Mouse (Mus musculus) ovary, adult 2 months (tissue): ENCODE data around the gene Opn1mw. TPM values are rescaled to one million over a fixed set of nuclear protein-coding genes. Genes with fewer than 3 reads are reported as not detected.

Experiments
- polyA plus RNA-seq: library from polyadenylated mRNA; depleted of rRNA; stranded (reverse); fragments of >200 nt; gene quantifications from 2 replicates; pipeline ENCODE4 v1.2.3, GENCODE M21; 2012; rRNA removed

The Opn1mw gene
- polyA plus RNA-seq, result not detected in 2 replicates

DNA sequence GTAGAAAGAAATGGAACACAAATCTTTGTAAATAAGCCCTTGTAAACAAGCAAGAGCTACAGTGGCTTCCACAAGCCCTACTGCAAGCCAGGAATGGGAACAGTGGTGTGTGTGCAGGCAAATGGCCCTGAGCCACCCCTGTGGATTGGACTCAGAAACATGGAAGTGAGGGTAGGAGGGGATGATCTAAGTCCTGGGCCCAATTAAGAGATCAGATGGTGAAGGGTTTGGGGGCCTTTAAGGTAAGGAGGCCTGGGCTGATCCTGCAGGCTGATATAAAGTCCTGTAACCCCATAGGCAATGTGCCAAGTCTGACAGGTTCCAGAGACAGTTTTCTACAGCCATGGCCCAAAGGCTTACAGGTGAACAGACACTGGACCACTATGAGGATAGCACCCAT, at the start of gene Opn1mw:
Gene Opn1mw (plus strand): TSS at position 301 of the 400 bp plus-strand sequence.

DNA sequence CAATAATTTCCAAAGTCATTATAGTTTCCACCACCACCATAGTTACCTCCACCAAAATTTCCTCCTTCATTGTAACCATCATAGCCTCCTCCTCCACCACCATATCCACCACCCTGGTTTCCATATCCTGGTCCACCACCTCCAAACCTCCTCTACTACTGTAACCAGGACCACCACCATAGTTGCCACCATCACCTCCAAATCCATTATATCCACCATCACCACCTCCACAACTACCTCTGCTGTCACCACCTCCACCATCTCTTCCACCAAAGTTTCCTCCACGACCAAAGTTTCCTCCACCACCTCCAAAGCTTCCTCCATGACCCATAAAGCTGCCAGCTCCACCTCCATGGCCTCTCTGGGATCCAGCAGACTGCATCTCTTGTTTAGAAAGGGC, 8.0 kb downstream of the Opn1mw start, which contains the start of gene Mecp2:
Gene Mecp2 (minus strand): TSS at position 101 of the 400 bp plus-strand sequence.

DNA sequence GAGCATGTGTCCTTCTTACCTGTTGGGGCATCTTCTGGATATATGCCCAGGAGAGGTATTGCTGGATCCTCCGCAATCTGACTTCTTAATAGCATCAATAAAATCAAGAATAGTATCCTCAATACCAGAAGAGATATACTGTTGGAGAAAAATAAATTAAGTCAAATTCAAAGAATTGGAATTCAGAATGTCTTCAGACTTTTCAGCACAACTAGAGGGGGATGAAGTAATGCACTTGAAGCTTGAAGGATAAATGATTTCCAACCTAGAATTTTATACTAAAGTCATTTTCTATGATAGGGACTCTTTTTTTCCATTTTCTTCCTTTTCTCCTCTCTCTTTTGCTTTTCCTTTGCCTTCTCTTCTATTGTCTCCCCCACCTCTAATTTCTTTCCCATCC, 40.5 kb downstream of the Opn1mw start, which contains the start of gene Tex28:
Gene Tex28 (minus strand): TSS at position 101 of the 400 bp plus-strand sequence.

DNA sequence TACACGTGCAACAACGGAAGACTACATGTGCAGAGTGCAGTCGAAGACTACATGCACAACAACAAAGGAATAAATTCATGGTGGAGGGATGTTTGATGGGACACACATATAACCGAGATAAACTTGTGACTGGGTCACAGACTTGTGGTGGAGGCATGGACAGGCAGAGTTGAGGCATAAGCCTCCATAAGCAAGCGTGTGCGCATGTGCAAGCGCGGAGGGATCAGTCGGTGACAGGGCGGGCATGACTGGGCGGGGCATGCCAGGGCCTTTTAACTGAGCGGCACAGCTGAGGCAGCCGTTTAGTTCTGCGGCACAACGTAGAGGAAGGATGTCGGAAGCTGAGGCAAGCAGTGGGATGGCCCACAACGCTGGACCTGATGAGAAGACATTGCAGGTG, 49.7 kb downstream of the Opn1mw start, which contains the start of gene Tktl1:
Gene Tktl1 (plus strand): TSS at position 301 of the 400 bp plus-strand sequence.

Other genes starting within 250 kb of the Opn1mw start
- gene Avpr2, start 235.4 kb upstream of the Opn1mw start, polyA plus RNA-seq, result not detected in 2 replicates
- gene L1cam, start 231.4 kb upstream of the Opn1mw start, polyA plus RNA-seq, result 0.92 and 1.7 TPM in 2 replicates
- gene Arhgap4, start 205.6 kb upstream of the Opn1mw start, polyA plus RNA-seq, result 8.9 and 10.9 TPM in 2 replicates
- gene Naa10, start 205.5 kb upstream of the Opn1mw start, polyA plus RNA-seq, result 73.7 and 85.2 TPM in 2 replicates
- gene Renbp, start 196.6 kb upstream of the Opn1mw start, polyA plus RNA-seq, result 19.9 and 29.7 TPM in 2 replicates
- 76.2 and 81.0 TPM in 2 replicates for gene Hcfc1, start 161.1 kb upstream of the Opn1mw start, polyA plus RNA-seq
- gene Irak1, start 103.5 kb upstream of the Opn1mw start, polyA plus RNA-seq, result 393 and 466 TPM in 2 replicates
- 6.5 and 6.8 TPM in 2 replicates for gene Mecp2, start 7.9 kb downstream of the Opn1mw start, polyA plus RNA-seq
- not detected in 2 replicates for gene Tex28, start 40.4 kb downstream of the Opn1mw start, polyA plus RNA-seq
- gene Tktl1, start 49.8 kb downstream of the Opn1mw start, polyA plus RNA-seq, result not detected in 2 replicates
- 1,320 and 1,493 TPM in 2 replicates for gene Flna, start 122.4 kb downstream of the Opn1mw start, polyA plus RNA-seq
- gene Emd, start 127.2 kb downstream of the Opn1mw start, polyA plus RNA-seq, result 98.6 and 99.3 TPM in 2 replicates
- 2,034 and 2,389 TPM in 2 replicates for gene Rpl10, start 143.3 kb downstream of the Opn1mw start, polyA plus RNA-seq
- 142 and 175 TPM in 2 replicates for gene Taz, start 154.4 kb downstream of the Opn1mw start, polyA plus RNA-seq
- 12.3 and 16.7 TPM in 2 replicates for gene Dnase1l1, start 154.9 kb downstream of the Opn1mw start, polyA plus RNA-seq
- gene Atp6ap1, start 169.6 kb downstream of the Opn1mw start, polyA plus RNA-seq, result 496 and 534 TPM in 2 replicates
- gene Gdi1, start 177.5 kb downstream of the Opn1mw start, polyA plus RNA-seq, result 168 and 233 TPM in 2 replicates
- 21.1 and 32.9 TPM in 2 replicates for gene Fam50a, start 185.6 kb downstream of the Opn1mw start, polyA plus RNA-seq
- 52.6 and 54.4 TPM in 2 replicates for gene Plxna3, start 201.6 kb downstream of the Opn1mw start, polyA plus RNA-seq
- gene Lage3, start 226.2 kb downstream of the Opn1mw start, polyA plus RNA-seq, result 35.4 and 57.3 TPM in 2 replicates
- gene Ubl4a, start 245.8 kb downstream of the Opn1mw start, polyA plus RNA-seq, result 41.1 and 49.1 TPM in 2 replicates
- 28.8 and 36.6 TPM in 2 replicates for gene Slc10a3, start 245.9 kb downstream of the Opn1mw start, polyA plus RNA-seq